Mouse (Mus musculus): ENCODE measurements around the gene Upk1a.

GRCm38 (mm10) chr7:30572969-30573368 is 39.7 kb downstream of the Upk1a start:
- TF ChIP-seq CTCF (conservative IDR thresholded peaks at IDR 0.05; ENCODE audit: insufficient read depth, insufficient read length, low read depth, low read length): no peak
- no peak for TF ChIP-seq POLR2A (IDR thresholded peaks at IDR 0.05; ENCODE audit: low read depth, low read length)
